Mouse (Mus musculus) bone marrow, adult 2 months (tissue): Measurements from ENCODE around the gene Dclk1.

Source experiments
- CTCF ChIP-seq: fragments of 200-500 bp; IDR thresholded peaks from 2 replicates; pipeline ENCODE4 v1.5.1; 2011; ENCODE audit warnings: low read length, control low read depth; ENCODE audit not compliant: control insufficient read depth, insufficient read depth
- POLR2A ChIP-seq: fragments of 200-500 bp; IDR thresholded peaks from 2 replicates; pipeline ENCODE4 v1.6.1; 2011; ENCODE audit warnings: low read depth, mild to moderate bottlenecking, control low read depth, low read length, borderline replicate concordance; ENCODE audit not compliant: control insufficient read depth

- TF ChIP-seq CTCF (no peak), POLR2A (no peak)
These were observed 19.7 kb upstream of the Dclk1 start for GRCm38 (mm10) chr3:55222502-55222901.
